Mouse (Mus musculus): ENCODE data around the gene Rnf26.

The Rnf26 gene

GRCm38 (mm10) chr9:44113105-44113789 is at the start of gene Rnf26, which contains the start of gene Gm49380:
Gene Rnf26 (minus strand): TSS chr9:44113517.
Gene Gm49380 (minus strand): TSS chr9:44113500.
- peak; percentile 88 for DNase-seq (ENCODE audit: low spot score)

GRCm38 (mm10) chr9:44159886-44160285 is 46.6 kb upstream of the Rnf26 start:
- no peak for DNase-seq (ENCODE audit: low spot score)

GRCm38 (mm10) chr9:44147290-44147689 is 34.0 kb upstream of the Rnf26 start:
- DNase-seq (ENCODE audit: low spot score) = no peak

GRCm38 (mm10) chr9:44144718-44145060 is 31.4 kb upstream of the Rnf26 start:
- DNase-seq (ENCODE audit: low spot score) = no peak

GRCm38 (mm10) chr9:44144023-44144717 is 30.9 kb upstream of the Rnf26 start:
- DNase-seq (ENCODE audit: low spot score) = no peak

GRCm38 (mm10) chr9:44143421-44143820 is 30.1 kb upstream of the Rnf26 start:
- no peak for DNase-seq (ENCODE audit: low spot score)

GRCm38 (mm10) chr9:44141951-44142350 is 28.6 kb upstream of the Rnf26 start:
- no peak for DNase-seq (ENCODE audit: low spot score)

- no peak for DNase-seq (ENCODE audit: low spot score)
Measured at GRCm38 (mm10) chr9:44137846-44138245, 24.5 kb upstream of the Rnf26 start.

- DNase-seq (ENCODE audit: low spot score) = no peak
Measured at GRCm38 (mm10) chr9:44135731-44136411, 22.6 kb upstream of the Rnf26 start.

- no peak for DNase-seq (ENCODE audit: low spot score)
Measured at GRCm38 (mm10) chr9:44134851-44135730, 21.8 kb upstream of the Rnf26 start.

GRCm38 (mm10) chr9:44134101-44134850 is 21.0 kb upstream of the Rnf26 start, which contains the start of gene Mcam:
Gene Mcam (plus strand): TSS chr9:44134469.
- DNase-seq (ENCODE audit: low spot score) = no peak

- no peak for DNase-seq (ENCODE audit: low spot score)
Measured at GRCm38 (mm10) chr9:44133287-44133686, 20.0 kb upstream of the Rnf26 start.

GRCm38 (mm10) chr9:44132200-44132599 is 18.9 kb upstream of the Rnf26 start:
- no peak for DNase-seq (ENCODE audit: low spot score)

GRCm38 (mm10) chr9:44131276-44131590 is 17.9 kb upstream of the Rnf26 start:
- no peak for DNase-seq (ENCODE audit: low spot score)

- DNase-seq (ENCODE audit: low spot score) = no peak
Measured at GRCm38 (mm10) chr9:44130581-44131275, 17.4 kb upstream of the Rnf26 start.

GRCm38 (mm10) chr9:44130034-44130433 is 16.7 kb upstream of the Rnf26 start:
- DNase-seq (ENCODE audit: low spot score) = peak; percentile 53

GRCm38 (mm10) chr9:44129633-44130032 is 16.3 kb upstream of the Rnf26 start:
- DNase-seq (ENCODE audit: low spot score) = no peak

- DNase-seq (ENCODE audit: low spot score) = no peak
Measured at GRCm38 (mm10) chr9:44127351-44127801, 14.1 kb upstream of the Rnf26 start.

GRCm38 (mm10) chr9:44126746-44127145 is 13.4 kb upstream of the Rnf26 start:
- DNase-seq (ENCODE audit: low spot score) = no peak

GRCm38 (mm10) chr9:44125546-44126428 is 12.5 kb upstream of the Rnf26 start:
- DNase-seq (ENCODE audit: low spot score) = no peak
